Comparison of ENCODE assay signal across 12 mouse cellular contexts in the genomic region with DNA sequence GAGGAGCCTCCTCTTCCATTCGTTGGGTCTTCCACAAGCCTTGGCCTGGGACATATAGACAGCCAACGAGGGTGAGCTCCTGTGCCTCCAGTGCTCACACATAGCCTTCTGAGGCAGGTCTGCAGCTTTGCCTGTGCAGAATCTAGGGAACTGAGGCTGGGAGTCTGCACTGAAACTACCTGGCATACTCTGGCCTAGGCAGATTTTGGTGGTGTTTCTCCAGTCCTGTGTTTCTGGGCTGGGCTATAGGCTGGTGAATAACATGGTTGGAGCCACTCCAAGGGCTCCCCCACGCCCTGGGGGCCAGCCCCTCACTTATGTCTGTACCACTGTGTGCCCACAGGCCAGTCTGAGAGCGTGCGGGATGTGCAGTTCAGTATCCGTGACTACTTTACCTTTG. TPM values are rescaled to one million over a fixed set of nuclear protein-coding genes. Genes with fewer than 3 reads are reported as not detected.
DNase-seq lines count a peak whose midpoint lies in the region; ATAC-seq lines count a peak whose summit lies in the region.
"Had no signal": no experiment of that assay in that cellular context is flagged by ENCODE, and none has a peak within 500 bp of the region (broad histone marks: within the 10 kb centered on the region; RNA-seq: fewer than 3 reads in every experiment).

No protein-coding gene starts in this region.

- no peak for ATAC-seq in heart, embryonic 12.5 days (ENCODE audit: insufficient number of reproducible peaks, low FRiP score)
- ATAC-seq in midbrain, embryonic 11.5 days (ENCODE audit: low FRiP score) = no peak
- ATAC-seq in hindbrain, embryonic 15.5 days (ENCODE audit: low FRiP score, low read depth) = no peak
- ATAC-seq in neural tube, embryonic 13.5 days (ENCODE audit: low read depth) = no peak

- no peak overlapping the region for H3K4me3 ChIP-seq in heart, embryonic 12.5 days
- H3K4me3 ChIP-seq in midbrain, embryonic 10.5 days = peak overlapping the region; percentile 89
- H3K4me3 ChIP-seq in midbrain, embryonic 11.5 days (ENCODE audit: low read depth, low read length) = no peak overlapping the region
- H3K4me3 ChIP-seq in hindbrain, embryonic 15.5 days = no peak overlapping the region
- peak overlapping the region; percentile 69; the same call in 1 of the 2 replicates for H3K4me3 ChIP-seq in neural tube, embryonic 13.5 days

- peak overlapping the region; percentile 97; the same call in 1 of the 2 replicates for H3K4me2 ChIP-seq in heart, embryonic 12.5 days
- H3K4me2 ChIP-seq in midbrain, embryonic 11.5 days = no peak overlapping the region
- peak overlapping the region; percentile 91 for H3K4me2 ChIP-seq in hindbrain, embryonic 15.5 days
- peak overlapping the region; percentile 99 for H3K4me2 ChIP-seq in neural tube, embryonic 13.5 days

- H3K36me3 ChIP-seq in heart, embryonic 12.5 days = peaks cover 37% of the 10 kb centered on the region
- H3K36me3 ChIP-seq in midbrain, embryonic 10.5 days = peaks cover 43% of the 10 kb centered on the region
- peaks cover 2% of the 10 kb centered on the region; the same call in 1 of the 2 replicates for H3K36me3 ChIP-seq in midbrain, embryonic 11.5 days (ENCODE audit: control insufficient read depth, insufficient read depth, low read length)
- peaks cover 16% of the 10 kb centered on the region for H3K36me3 ChIP-seq in hindbrain, embryonic 15.5 days
- H3K36me3 ChIP-seq in neural tube, embryonic 13.5 days = peaks cover 37% of the 10 kb centered on the region

- H3K4me1 ChIP-seq in heart, embryonic 12.5 days (replicated peaks) = peaks cover 48% of the 10 kb centered on the region
- H3K4me1 ChIP-seq in midbrain, embryonic 10.5 days = peaks cover 67% of the 10 kb centered on the region
- H3K4me1 ChIP-seq in midbrain, embryonic 11.5 days (ENCODE audit: control insufficient read depth, insufficient read depth, low read length) = peaks cover 32% of the 10 kb centered on the region
- peaks cover 67% of the 10 kb centered on the region for H3K4me1 ChIP-seq in hindbrain, embryonic 15.5 days (replicated peaks)
- H3K4me1 ChIP-seq in neural tube, embryonic 13.5 days (replicated peaks) = peaks cover 68% of the 10 kb centered on the region

- H3K9ac ChIP-seq in heart, embryonic 12.5 days = no peak overlapping the region
- H3K9ac ChIP-seq in midbrain, embryonic 11.5 days (ENCODE audit: low read length) = no peak overlapping the region
- H3K9ac ChIP-seq in hindbrain, embryonic 15.5 days = no peak overlapping the region
- peak overlapping the region; percentile 91; the same call in 1 of the 2 replicates for H3K9ac ChIP-seq in neural tube, embryonic 13.5 days

- peaks cover 22% of the 10 kb centered on the region for H3K27me3 ChIP-seq in heart, embryonic 12.5 days (replicated peaks)
- H3K27me3 ChIP-seq in midbrain, embryonic 10.5 days (ENCODE audit: low read depth, poor library complexity, severe bottlenecking) = peaks cover 10% of the 10 kb centered on the region
- H3K27me3 ChIP-seq in midbrain, embryonic 11.5 days (ENCODE audit: control insufficient read depth, insufficient read depth, low read length) = no peaks in the 10 kb centered on the region
- H3K27me3 ChIP-seq in hindbrain, embryonic 15.5 days = no peaks in the 10 kb centered on the region
- H3K27me3 ChIP-seq in neural tube, embryonic 13.5 days = peaks cover 8% of the 10 kb centered on the region

- 88% methylated on average over 6 of the region's 6 CpGs for WGBS in heart, embryonic 12.5 days
- 88% methylated on average over 6 of the region's 6 CpGs for WGBS in midbrain, embryonic 10.5 days
- 83% methylated on average over 6 of the region's 6 CpGs for WGBS in midbrain, embryonic 11.5 days
- WGBS in hindbrain, embryonic 15.5 days = 92% methylated on average over 6 of the region's 6 CpGs
- 89% methylated on average over 6 of the region's 6 CpGs for WGBS in neural tube, embryonic 13.5 days

- DNase-seq in heart, postnatal 14 days = no peak
- no peak for DNase-seq in midbrain, embryonic 10.5 days (ENCODE audit: low spot score)
- DNase-seq in midbrain, embryonic 11.5 days (ENCODE audit: low spot score, missing footprints) = no peak
- no peak for DNase-seq in spleen, postnatal 36 days (ENCODE audit: low spot score in 2 of 2)
- no peak for DNase-seq in ovary, postnatal 14 days (ENCODE audit: low spot score)
- DNase-seq: cerebellum, adult 8-10 months; heart, adult 18-20 months; kidney, adult 9 months; spleen, adult 18-20 months had no signal

- H3K27ac ChIP-seq in heart, embryonic 12.5 days (ENCODE audit: poor library complexity, severe bottlenecking) = no peak overlapping the region
- H3K27ac ChIP-seq in midbrain, embryonic 10.5 days (replicated peaks) = no peak overlapping the region
- no peak overlapping the region for H3K27ac ChIP-seq in midbrain, embryonic 11.5 days (ENCODE audit: low read depth, low read length)
- no peak overlapping the region for H3K27ac ChIP-seq in hindbrain, embryonic 15.5 days (replicated peaks)
- H3K27ac ChIP-seq in neural tube, embryonic 13.5 days (replicated peaks) = no peak overlapping the region

- intact Hi-C loops in heart, postnatal 14 days (cut with DNase I) = no loop called here

- H3K9me3 ChIP-seq in heart, embryonic 12.5 days (replicated peaks) = no peaks in the 10 kb centered on the region
- H3K9me3 ChIP-seq in midbrain, embryonic 10.5 days (replicated peaks) = no peaks in the 10 kb centered on the region
- H3K9me3 ChIP-seq in midbrain, embryonic 11.5 days (ENCODE audit: control insufficient read depth, low read length) = no peaks in the 10 kb centered on the region
- no peaks in the 10 kb centered on the region for H3K9me3 ChIP-seq in hindbrain, embryonic 15.5 days
- no peaks in the 10 kb centered on the region for H3K9me3 ChIP-seq in neural tube, embryonic 13.5 days

RNA-seq across cellular contexts. Expression of gene Wdr24, which starts 1.9 kb away (rescaled TPM):
- polyA plus RNA-seq in heart, embryonic 12.5 days (2016; fragmentation: Nextera tagmentation; extraction: Ambion mirVana) = 15.5 and 17.0 TPM in 2 replicates
- 10 to 100 TPM; 10.5 to 11.0 TPM for total RNA-seq in heart, postnatal 14 days (2021)
- 31.7 and 32.2 TPM in 2 replicates for polyA plus RNA-seq in midbrain, embryonic 10.5 days (2016; fragmentation: Nextera tagmentation; extraction: Ambion mirVana)
- polyA plus RNA-seq in midbrain, embryonic 11.5 days (2014; fragmentation: Nextera tagmentation; extraction: Ambion mirVana) = 23.7 and 27.4 TPM in 2 replicates
- 27.3 and 28.2 TPM in 2 replicates for polyA plus RNA-seq in hindbrain, embryonic 15.5 days (2015; fragmentation: Nextera tagmentation; extraction: Ambion mirVana)
- 27.0 and 28.3 TPM in 2 replicates for polyA plus RNA-seq in neural tube, embryonic 13.5 days (2015; fragmentation: Nextera tagmentation; extraction: Ambion mirVana)

RNA-seq across cellular contexts. Expression of gene Jmjd8, which starts 3.4 kb away (rescaled TPM):
- polyA plus RNA-seq in heart, embryonic 12.5 days (2016; fragmentation: Nextera tagmentation; extraction: Ambion mirVana) = 38.1 and 41.8 TPM in 2 replicates
- 10 to 100 TPM; 33.1 to 34.1 TPM for total RNA-seq in heart, postnatal 14 days (2021)
- 58.7 and 68.4 TPM in 2 replicates for polyA plus RNA-seq in midbrain, embryonic 10.5 days (2016; fragmentation: Nextera tagmentation; extraction: Ambion mirVana)
- polyA plus RNA-seq in midbrain, embryonic 11.5 days (2014; fragmentation: Nextera tagmentation; extraction: Ambion mirVana) = 50.3 and 54.1 TPM in 2 replicates
- 51.1 and 55.0 TPM in 2 replicates for polyA plus RNA-seq in hindbrain, embryonic 15.5 days (2015; fragmentation: Nextera tagmentation; extraction: Ambion mirVana)
- 55.2 and 60.6 TPM in 2 replicates for polyA plus RNA-seq in neural tube, embryonic 13.5 days (2015; fragmentation: Nextera tagmentation; extraction: Ambion mirVana)

RNA-seq across cellular contexts. Expression of gene Stub1, which starts 7.9 kb away (rescaled TPM):
- polyA plus RNA-seq in heart, embryonic 12.5 days (2016; fragmentation: Nextera tagmentation; extraction: Ambion mirVana) = 271 and 272 TPM in 2 replicates
- 100 to 1,000 TPM; 106 to 109 TPM for total RNA-seq in heart, postnatal 14 days (2021)
- polyA plus RNA-seq in midbrain, embryonic 10.5 days (2016; fragmentation: Nextera tagmentation; extraction: Ambion mirVana) = 381 and 403 TPM in 2 replicates
- 280 and 296 TPM in 2 replicates for polyA plus RNA-seq in midbrain, embryonic 11.5 days (2014; fragmentation: Nextera tagmentation; extraction: Ambion mirVana)
- polyA plus RNA-seq in hindbrain, embryonic 15.5 days (2015; fragmentation: Nextera tagmentation; extraction: Ambion mirVana) = 358 and 382 TPM in 2 replicates
- 284 and 316 TPM in 2 replicates for polyA plus RNA-seq in neural tube, embryonic 13.5 days (2015; fragmentation: Nextera tagmentation; extraction: Ambion mirVana)

RNA-seq across cellular contexts. Expression of gene Rhbdl1, which starts 11.8 kb away (rescaled TPM):
- 1.6 and 2.4 TPM in 2 replicates for polyA plus RNA-seq in heart, embryonic 12.5 days (2016; fragmentation: Nextera tagmentation; extraction: Ambion mirVana)
- total RNA-seq in heart, postnatal 14 days (2021) = 1 to 10 TPM; 2.5 to 3.1 TPM
- 1.7 and 2.7 TPM in 2 replicates for polyA plus RNA-seq in midbrain, embryonic 10.5 days (2016; fragmentation: Nextera tagmentation; extraction: Ambion mirVana)
- 2.3 and 3.2 TPM in 2 replicates for polyA plus RNA-seq in midbrain, embryonic 11.5 days (2014; fragmentation: Nextera tagmentation; extraction: Ambion mirVana)
- polyA plus RNA-seq in hindbrain, embryonic 15.5 days (2015; fragmentation: Nextera tagmentation; extraction: Ambion mirVana) = 51.9 and 56.8 TPM in 2 replicates
- polyA plus RNA-seq in neural tube, embryonic 13.5 days (2015; fragmentation: Nextera tagmentation; extraction: Ambion mirVana) = 18.9 and 21.1 TPM in 2 replicates

RNA-seq across cellular contexts. Expression of gene Gm20683, which starts 16.3 kb away (rescaled TPM):
- 1.3 and 1.6 TPM in 2 replicates for polyA plus RNA-seq in heart, embryonic 12.5 days (2016; fragmentation: Nextera tagmentation; extraction: Ambion mirVana)
- total RNA-seq in heart, postnatal 14 days (2021) = 1 to 10 TPM; 2.9 to 3.0 TPM
- 1.7 and 2.2 TPM in 2 replicates for polyA plus RNA-seq in midbrain, embryonic 10.5 days (2016; fragmentation: Nextera tagmentation; extraction: Ambion mirVana)
- polyA plus RNA-seq in midbrain, embryonic 11.5 days (2014; fragmentation: Nextera tagmentation; extraction: Ambion mirVana) = 0.63 and 1.2 TPM in 2 replicates
- 13.8 and 14.0 TPM in 2 replicates for polyA plus RNA-seq in hindbrain, embryonic 15.5 days (2015; fragmentation: Nextera tagmentation; extraction: Ambion mirVana)
- polyA plus RNA-seq in neural tube, embryonic 13.5 days (2015; fragmentation: Nextera tagmentation; extraction: Ambion mirVana) = 6.9 and 7.5 TPM in 2 replicates

Comparison
In these comparisons a context has a peak if more than half of its experiments do, and no peak if none do; other contexts are left out.
1. H3K4me3 ChIP-seq: peak in midbrain, embryonic 10.5 days (single experiment) and neural tube, embryonic 13.5 days (single experiment); none in heart, embryonic 12.5 days (single experiment), midbrain, embryonic 11.5 days (single experiment) and hindbrain, embryonic 15.5 days (single experiment).